Mouse (Mus musculus) T-cell, adult 66 days (primary cell): ENCODE data around the gene Plpp6. TPM values are rescaled to one million over a fixed set of nuclear protein-coding genes. Genes with fewer than 3 reads are reported as not detected.

Source experiments
- total RNA-seq, 2 experiments: library from RNA; stranded (reverse); gene quantifications; 3 replicates in 1 of 2; 4 replicates in 1 of 2; pipeline ENCODE4 v1.2.4; 2023

Plpp6 gene
- 10 to 100 TPM; 16.6 to 18.6 TPM for total RNA-seq

GRCm38 (mm10) chr19:28963842-28964551 lies at the start of gene Plpp6:
Gene Plpp6 (plus strand): TSS chr19:28963953.

GRCm38 (mm10) chr19:28967652-28968051 lies 3.9 kb downstream of the Plpp6 start, which contains the start of gene 4430402I18Rik:
Gene 4430402I18Rik (minus strand): TSS chr19:28967800.

GRCm38 (mm10) chr19:28990194-28990589 lies 26.4 kb downstream of the Plpp6 start, which contains the start of gene Cdc37l1:
Gene Cdc37l1 (plus strand): TSS chr19:28990352.

Other genes with a start within 250 kb of the Plpp6 start
- gene Slc1a1, start 128.9 kb upstream of the Plpp6 start, total RNA-seq: not detected
- gene 4430402I18Rik, start 3.8 kb downstream of the Plpp6 start, total RNA-seq: 1 to 10 TPM in 1 of 2 experiments, under 1 TPM in 1; 0.65 to 1.3 TPM
- 10 to 100 TPM; 50.8 to 67.9 TPM for gene Cdc37l1, start 26.4 kb downstream of the Plpp6 start, total RNA-seq
- gene Ak3, start 84.0 kb downstream of the Plpp6 start, total RNA-seq: 10 to 100 TPM; 18.7 to 24.1 TPM
- 10 to 100 TPM; 27.3 to 27.8 TPM for gene Rcl1, start 137.4 kb downstream of the Plpp6 start, total RNA-seq